Mouse (Mus musculus): ENCODE measurements around the gene Clic1. TPM values are rescaled to one million over a fixed set of nuclear protein-coding genes. Genes with fewer than 3 reads are reported as not detected.

The Clic1 gene
- polyA plus RNA-seq, 1 experiment = 209 TPM

DNA sequence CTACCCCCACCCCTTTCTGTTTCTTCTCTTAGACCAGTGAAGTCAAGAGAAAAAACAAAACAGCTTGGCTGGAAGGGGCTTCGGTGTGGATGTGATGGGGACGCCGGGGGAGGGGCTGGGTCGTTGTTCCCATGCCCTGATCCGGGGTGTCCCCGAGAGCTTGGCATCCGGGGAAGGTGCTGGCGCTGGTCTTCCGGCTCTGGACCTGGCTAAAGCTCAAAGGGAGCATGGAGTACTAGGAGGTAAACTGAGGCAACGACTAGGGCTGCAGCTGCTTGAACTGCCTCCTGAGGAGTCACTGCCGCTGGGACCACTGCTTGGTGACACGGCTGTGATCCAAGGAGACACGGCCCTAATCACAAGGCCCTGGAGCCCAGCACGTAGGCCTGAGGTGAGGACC lies 10.3 kb downstream of the Clic1 start:
- WGBS = 27% methylated on average over 14 of the region's 14 CpGs

DNA sequence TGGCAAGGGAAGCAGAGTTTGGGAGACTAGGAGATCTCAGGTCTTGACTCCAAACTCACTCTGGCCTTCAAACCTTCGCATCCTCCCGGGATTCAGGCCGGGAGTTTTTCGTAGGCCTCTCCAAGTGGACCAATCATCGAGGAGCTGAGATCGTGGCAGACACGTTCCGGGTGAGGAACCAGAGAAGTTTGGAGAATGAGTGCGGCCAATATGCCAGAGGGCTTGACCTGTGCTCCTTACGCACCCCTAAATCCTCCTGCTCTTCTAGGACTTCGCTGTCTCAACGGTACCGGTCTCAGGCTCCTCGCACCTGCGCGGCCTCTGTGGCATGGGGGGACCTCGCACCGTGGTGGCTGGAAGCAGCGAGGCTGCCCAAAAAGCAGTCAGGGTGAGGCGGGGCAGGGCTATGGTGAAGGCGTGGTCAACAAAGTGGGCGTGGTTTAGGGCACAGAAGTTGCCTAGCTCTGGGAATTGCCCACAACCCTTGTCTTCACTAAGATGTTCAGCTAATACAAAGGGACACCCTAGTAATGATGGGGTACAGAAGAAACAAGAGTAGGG lies 11.1 kb downstream of the Clic1 start:
- DNase-seq (ENCODE audit: low read depth, low spot score) = no peak
- 59% methylated on average over 22 of the region's 22 CpGs for WGBS

More for the DNA sequence above, 10.3 kb downstream of the Clic1 start:
- DNase-seq (ENCODE audit: low read depth, low spot score) = no peak

DNA sequence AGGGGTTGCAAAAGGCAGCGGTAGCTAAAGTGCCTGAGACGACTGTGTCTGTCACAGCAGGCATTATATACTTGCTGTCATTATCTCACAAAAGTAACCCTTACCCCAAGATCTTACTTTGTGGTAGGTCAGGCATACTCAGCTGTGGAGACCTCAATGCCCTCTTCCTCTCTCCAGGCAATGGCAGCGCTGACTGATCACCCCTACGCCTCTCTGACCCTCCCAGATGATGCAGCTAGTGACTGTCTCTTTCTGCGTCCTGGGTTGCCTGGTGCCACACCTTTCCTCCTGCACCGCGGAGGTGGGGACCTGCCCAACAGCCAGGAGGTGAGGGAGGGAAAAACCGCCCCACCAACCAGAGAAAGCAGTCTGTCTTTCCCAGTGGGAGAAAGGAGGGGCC lies 11.5 kb downstream of the Clic1 start:
- DNase-seq (ENCODE audit: low read depth, low spot score) = no peak
- 55% methylated on average over 8 of the region's 8 CpGs for WGBS

DNA sequence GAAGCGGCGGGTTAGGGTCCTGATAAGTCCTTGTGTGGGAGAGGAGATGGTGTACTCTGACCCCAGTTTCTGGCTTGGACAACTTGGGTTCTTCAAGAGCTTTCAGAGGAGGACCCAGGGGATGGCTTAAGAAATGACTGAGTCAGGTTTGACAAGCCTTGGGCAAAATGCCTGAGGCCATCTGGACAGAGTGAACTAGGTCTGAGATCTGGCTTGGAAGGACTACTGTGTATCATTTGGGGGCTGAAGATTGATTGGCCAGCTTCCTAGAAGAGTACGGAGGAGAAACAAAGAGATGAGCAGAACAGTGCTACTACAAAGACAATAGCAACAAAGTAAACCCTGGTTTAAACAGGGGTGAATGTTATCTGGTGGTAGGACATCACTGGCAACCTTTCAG lies 13.7 kb downstream of the Clic1 start:
- WGBS = 79% methylated on average over 3 of the region's 3 CpGs
- DNase-seq (ENCODE audit: low read depth, low spot score) = no peak

DNA sequence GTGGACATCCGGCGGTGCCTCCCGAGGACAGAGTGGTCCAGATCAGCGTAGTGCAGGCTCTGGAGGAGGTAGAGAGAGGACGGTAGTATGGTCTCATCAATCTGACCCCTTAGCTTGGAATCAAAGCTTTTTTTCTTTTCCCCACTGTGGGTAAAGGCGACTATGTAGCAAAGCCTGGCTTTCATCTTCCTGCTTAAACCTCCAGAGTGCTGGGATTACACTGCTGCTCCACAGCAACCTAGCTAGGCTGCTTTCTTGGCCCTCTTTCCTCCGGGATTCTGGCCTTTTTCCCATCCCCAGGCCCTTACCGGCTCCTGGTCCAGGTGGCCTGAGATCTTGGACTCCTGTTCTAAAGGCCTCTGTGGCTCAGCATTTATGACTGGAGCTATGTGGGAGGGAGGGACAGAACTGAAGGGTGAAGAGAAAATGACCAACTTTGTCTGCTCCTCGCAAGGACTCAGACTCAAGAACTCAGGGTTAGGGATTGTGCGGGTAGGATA lies 14.7 kb downstream of the Clic1 start:
- no peak for DNase-seq (ENCODE audit: low read depth, low spot score)
- 33% methylated on average over 10 of the region's 10 CpGs for WGBS

DNA sequence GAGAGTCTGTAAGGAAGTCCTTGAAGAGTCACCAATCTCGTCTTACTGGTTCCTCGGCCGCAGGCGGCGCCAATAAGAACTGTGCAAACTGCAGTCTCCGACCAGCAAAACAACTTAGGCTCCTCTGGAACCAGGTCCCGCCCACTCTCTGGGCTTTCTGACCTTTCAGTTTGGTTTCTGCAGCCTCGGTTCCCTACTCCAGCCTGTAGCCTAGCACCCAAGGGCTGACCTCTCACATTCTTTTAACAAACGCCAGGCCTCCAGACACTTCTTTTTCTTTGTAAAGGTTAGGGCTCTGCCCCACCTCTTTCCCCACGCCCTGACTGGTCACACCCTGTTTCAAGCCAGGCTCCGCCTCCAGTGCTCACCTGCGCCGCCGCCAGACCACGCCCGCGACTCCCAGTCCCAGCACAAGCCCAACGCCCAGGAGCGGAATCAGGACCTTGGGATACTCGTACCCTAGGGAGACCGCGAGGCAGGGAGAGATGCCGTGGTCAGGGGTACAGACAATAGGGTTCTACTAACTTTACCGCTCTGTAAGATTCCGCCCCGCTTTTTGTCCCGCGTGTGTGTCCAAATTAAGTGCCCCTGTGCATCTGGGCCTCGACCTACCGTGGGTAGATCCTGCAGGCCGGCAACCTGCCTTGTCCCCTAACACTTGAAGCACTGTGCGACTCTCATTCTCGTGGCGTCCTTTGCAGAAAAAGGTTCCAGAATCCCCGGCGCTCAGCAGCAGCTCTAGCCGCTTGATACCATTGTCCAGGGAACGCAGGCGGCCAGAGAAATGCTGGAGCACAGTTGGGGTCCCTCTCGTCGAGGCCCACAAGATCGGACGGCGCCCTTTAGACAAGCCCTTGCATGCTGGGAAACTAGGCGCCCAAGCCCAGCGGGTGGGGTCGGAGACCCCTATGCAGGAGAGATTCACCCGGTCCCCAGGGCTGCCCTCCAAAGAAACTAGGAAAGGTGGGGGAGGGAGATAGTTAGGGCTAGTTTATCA lies 15.5 kb downstream of the Clic1 start, which contains the start of gene Ly6g6c:
Gene Ly6g6c (plus strand): TSS at position 438 of the 997 bp plus-strand sequence.
- no peak for DNase-seq (ENCODE audit: low read depth, low spot score)
- 12% methylated on average over 48 of the region's 48 CpGs for WGBS

DNA sequence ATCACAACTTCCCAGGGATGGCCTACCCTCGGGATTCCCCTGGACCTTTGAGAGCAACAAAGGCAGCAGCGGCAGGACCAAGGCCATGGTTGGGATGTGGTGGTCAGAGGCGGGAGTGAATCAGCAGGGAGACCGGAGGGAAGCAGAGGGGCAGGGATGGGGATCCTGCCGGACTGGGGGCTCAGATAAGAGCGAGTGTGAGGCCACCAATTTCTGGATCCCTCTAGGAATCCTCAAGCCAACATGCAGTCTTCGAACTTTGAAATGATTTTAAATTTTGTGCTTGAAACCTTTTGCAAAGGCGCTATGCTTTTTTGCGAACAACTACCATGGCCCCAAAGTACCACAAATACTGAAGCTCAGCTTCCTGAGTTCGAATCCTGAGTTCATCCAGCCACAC lies 16.3 kb downstream of the Clic1 start, which contains the start of gene Mpig6b:
Gene Mpig6b (minus strand): TSS at position 101 of the 400 bp plus-strand sequence.
- WGBS = 89% methylated on average over 10 of the region's 10 CpGs
- DNase-seq (ENCODE audit: low read depth, low spot score) = no peak

GRCm38 (mm10) chr17:35068213-35068914 lies 18.6 kb downstream of the Clic1 start:
- 30% methylated on average over 17 of the region's 17 CpGs for WGBS

DNA sequence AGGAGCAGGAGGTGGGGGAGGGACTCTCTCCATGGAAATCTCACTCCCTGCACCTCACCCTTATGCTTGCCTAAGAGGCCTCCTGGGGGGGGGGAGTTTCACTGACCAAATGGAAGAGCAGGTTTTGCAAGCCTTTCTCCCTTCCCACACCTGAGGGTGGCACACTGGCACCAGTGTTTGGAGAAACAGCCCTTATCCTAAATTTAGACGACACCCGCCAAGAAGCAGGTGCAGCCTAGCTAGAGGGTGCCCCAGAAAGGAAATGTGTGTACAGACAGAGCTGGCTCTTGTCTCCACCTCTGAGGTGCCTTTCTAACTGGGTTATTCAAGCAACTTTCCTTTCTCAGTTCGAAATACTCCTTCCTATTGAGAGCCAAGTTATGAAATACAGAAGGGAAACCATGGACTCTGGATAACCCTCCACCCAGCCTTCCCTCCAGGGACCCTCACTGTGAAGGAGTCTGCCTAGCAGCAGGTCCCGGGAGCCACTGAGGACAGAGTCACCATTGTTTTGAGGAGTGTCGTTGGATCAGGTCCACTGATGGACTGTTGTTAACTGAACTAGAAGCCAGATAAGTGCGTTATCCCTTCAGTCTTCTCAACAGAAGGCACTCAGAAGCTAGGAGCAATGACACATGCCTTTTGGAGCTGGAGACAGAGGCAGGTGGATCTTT lies 20.9 kb downstream of the Clic1 start:
- DNase-seq (ENCODE audit: low read depth, low spot score) = no peak
- WGBS = 16% methylated on average over 6 of the region's 6 CpGs

More at GRCm38 (mm10) chr17:35068213-35068914, 18.6 kb downstream of the Clic1 start:
- no peak for DNase-seq (ENCODE audit: low read depth, low spot score)

DNA sequence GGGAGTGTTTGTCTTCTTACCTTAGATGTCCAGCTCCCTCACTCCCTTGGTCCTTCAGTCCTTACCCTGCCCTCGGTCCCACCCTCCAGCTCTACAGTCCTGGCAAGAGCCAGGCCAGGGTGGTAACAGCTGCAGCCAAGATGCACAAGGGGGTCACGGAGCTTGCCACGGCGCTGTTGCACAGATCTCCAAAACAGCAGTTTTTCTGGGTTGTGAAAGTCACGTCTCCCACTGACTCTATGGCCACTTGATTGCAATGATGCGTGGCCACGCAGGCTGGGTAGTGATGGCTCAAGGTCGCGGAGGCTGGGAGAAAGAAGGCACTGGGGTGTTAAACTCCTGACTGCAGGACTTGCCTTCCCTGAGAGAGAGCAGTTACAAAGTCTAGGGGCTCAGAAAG lies 21.7 kb downstream of the Clic1 start:
- WGBS = 69% methylated on average over 9 of the region's 9 CpGs

GRCm38 (mm10) chr17:35074097-35074496 lies 24.3 kb downstream of the Clic1 start:
- DNase-seq (ENCODE audit: low read depth, low spot score) = no peak
- 43% methylated on average over 17 of the region's 17 CpGs for WGBS

More for the DNA sequence above, 21.7 kb downstream of the Clic1 start:
- no peak for DNase-seq (ENCODE audit: low read depth, low spot score)

DNA sequence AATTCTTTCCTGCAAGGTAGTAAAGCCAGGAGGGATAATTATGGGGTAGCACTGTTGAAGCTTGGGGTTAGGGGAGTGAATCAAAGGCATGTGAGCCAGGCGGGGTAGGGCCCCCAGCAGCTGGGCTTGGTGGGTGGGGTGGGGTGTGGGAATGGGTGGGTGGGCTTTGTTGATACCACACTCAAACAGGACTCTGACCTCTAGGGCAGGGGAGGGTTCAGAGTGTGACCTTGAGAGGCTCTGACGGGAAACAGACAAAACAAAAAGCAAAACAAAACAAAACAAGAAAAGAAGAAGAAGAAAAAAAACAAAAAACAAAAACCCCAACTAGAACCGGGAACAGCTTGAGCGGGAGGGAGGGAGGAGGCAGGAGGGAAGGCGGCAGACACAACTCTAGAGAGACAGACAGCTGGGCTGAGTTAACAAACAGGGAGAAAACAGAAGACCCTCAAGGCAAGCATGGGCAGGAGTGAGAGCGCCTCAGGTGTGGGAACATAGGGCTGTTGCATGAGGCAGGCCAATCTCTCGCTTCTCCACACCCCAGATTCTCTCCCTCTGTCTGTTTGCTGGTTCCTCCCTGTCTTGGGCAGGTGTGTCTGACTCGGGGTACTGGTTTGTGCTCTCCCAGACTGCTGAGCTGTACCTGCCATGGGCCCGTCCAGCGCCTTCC lies 26.9 kb downstream of the Clic1 start, which contains the start of gene Ly6g6e:
Gene Ly6g6e (plus strand): TSS at position 396 of the 670 bp plus-strand sequence.
- DNase-seq (ENCODE audit: low read depth, low spot score) = no peak
- 23% methylated on average over 10 of the region's 10 CpGs for WGBS

- DNase-seq (ENCODE audit: low read depth, low spot score) = no peak
- 9% methylated on average over 2 of the region's 2 CpGs for WGBS
Observed at GRCm38 (mm10) chr17:35077285-35077684, 27.5 kb downstream of the Clic1 start.

DNA sequence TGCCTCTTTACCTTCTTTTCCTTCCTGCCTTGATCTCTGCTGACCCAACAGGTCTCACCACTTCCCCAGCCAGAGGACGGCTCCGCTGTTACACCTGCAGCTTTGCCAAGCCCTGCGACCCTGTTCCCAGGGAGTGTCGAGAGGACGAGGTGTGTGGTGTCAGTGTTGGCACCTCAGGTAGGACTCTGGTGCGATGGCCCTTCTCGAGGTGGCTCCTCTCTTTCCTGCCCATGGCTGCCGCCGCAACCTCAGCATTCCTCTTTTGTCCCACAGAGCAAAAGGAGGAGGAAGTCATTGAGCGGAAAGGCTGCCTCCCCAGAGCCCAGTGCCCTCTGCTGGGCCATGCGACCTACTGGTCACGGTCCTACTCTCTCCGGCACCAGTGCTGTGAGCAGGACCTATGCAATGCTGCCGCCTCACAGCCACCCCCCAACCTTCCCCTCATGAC lies 28.0 kb downstream of the Clic1 start, which contains the start of gene Ly6g6d:
Gene Ly6g6d (minus strand): TSS at position 280 of the 448 bp plus-strand sequence.
- DNase-seq (ENCODE audit: low read depth, low spot score) = no peak
- 3% methylated on average over 14 of the region's 14 CpGs for WGBS

GRCm38 (mm10) chr17:35079778-35080177 lies 30.0 kb downstream of the Clic1 start:
- DNase-seq (ENCODE audit: low read depth, low spot score) = no peak
- 18% methylated on average over 9 of the region's 9 CpGs for WGBS

DNA sequence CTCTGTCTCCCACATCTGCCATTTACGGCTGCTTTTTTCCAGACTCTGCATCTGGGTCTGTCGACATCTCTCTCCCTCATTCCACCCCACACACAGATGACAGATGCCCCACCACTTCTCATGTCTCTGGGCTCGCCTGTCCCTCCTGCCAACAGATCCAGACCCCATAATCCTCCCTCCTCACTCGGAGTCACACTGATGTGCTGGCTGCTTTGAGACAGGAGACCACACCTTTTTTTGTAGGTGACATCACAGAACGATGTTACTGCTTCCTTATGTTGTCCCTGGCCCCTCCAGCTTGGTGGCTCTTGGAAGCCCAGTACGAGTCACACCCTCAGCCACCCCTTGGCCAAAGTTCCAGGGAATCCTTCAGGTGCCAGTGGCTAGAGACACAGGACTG lies 30.5 kb downstream of the Clic1 start:
- DNase-seq (ENCODE audit: low read depth, low spot score) = no peak
- WGBS = 20% methylated on average over 6 of the region's 6 CpGs

DNA sequence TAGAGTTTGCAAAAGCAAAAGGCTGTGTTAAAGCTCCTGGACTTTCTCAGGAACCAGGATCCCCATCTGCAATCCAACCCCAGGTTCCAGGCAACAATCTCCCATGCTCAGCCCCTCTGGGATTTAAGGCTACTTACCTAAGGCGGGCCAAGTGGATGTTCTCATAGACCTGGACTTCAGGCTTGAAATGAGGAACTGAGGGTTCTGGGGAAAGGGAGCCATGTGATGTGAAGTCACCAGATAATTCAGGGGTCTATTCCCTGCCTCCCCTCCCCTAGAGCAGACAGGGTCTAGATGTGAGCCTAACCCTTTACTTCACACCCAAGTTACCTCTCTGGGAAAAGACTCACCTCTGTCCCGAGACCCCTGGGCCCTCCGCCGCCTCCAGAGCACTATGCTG lies 30.9 kb downstream of the Clic1 start:
- 90% methylated on average over 4 of the region's 4 CpGs for WGBS

DNA sequence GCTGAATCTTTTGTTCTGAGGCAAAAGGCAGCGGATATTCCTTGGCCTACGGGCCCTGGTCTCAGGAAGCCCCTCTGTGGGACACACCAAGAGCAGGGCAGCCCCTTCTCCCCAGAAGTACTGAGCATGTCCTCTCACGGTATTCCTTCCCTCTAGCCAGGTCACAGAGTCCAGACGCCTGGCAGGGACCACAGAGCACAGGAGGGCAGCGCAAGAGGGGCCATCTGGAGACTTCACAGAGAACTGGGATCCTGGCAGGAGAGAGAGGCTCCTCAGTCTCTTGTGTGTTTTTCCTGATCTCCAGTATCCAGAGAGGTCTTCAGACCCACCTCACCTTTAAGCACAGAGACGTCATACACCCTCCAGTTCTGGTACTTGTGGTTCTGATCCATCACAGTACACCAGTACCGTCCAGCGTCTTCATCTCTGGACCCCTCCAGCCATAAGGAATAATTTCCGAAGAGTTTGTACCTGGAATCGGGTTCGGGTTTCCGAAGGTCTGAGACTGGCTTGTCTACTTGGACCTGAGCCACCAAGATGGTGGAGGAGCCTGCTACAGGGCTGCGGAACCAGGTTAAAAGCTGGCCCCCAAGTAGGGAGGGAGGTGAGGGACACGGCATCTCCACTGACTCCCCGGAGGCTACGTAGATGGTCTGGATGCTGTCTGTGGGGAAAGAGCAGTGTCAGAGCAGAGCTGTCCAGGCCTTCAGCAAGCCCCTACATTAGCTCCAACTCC lies 33.2 kb downstream of the Clic1 start:
- DNase-seq (ENCODE audit: low read depth, low spot score) = no peak
- 92% methylated on average over 16 of the region's 16 CpGs for WGBS

More for the DNA sequence above, 30.9 kb downstream of the Clic1 start:
- DNase-seq (ENCODE audit: low read depth, low spot score) = no peak
